Mouse (Mus musculus): ENCODE measurements around the gene Als2cl. TPM values are rescaled to one million over a fixed set of nuclear protein-coding genes. Genes with fewer than 3 reads are reported as not detected.

The Als2cl gene
- polyA plus RNA-seq, 1 experiment from 2014 or later: 2.6 TPM

DNA sequence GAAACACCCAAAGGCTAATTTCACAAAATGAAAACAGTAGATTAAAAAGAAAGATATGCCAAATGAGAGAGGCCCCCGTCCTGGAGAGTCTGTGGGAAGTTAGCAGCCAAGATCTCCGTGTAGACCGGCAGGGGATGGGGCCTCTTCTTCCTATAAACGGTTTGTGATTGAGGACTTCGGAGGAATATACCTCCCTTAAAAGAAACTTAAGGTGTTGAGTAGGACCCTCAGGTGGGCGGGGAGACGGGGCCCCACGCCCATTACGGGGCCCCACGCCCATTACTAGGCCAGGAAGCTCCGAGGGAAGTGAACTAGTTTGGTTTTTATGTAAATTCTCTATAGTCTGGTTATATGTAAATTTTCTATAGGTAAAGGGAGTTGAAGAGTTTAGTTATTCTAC lies 66.3 kb downstream of the Als2cl start, which contains the start of gene Tdgf1:
Tdgf1 (minus strand) TSS at position 233 of the 400 bp plus-strand sequence.
- Histone ChIP-seq H3K27ac (ENCODE audit: low read depth, low read length) (no peak within 1 kb of the TSS), H3K4me1 (ENCODE audit: control insufficient read depth, insufficient read depth, low read length) (0 out of 2 replicates have a peak, but pooled peaks cover 3% of the 10 kb centered on the region), H3K4me2 (ENCODE audit: low read depth, low read length) (peak within 1 kb of the TSS; percentile 29; the same call in 1 of the 2 replicates), H3K4me3 (ENCODE audit: low read depth, low read length) (no peak within 1 kb of the TSS), H3K27me3 (ENCODE audit: control insufficient read depth, insufficient read depth, low read length) (peaks cover 2% of the 10 kb centered on the region; the same call in 1 of the 2 replicates), H3K36me3 (ENCODE audit: control insufficient read depth, insufficient read depth, low read length) (no peaks in the 10 kb centered on the region), H3K9me3 (ENCODE audit: control insufficient read depth, low read length) (no peaks in the 10 kb centered on the region), H3K9ac (replicated peaks; ENCODE audit: low read depth, low read length) (no peak within 1 kb of the TSS)
- no peak for ATAC-seq (ENCODE audit: low read depth)
- WGBS: 19% methylated on average over 11 of the region's 11 CpGs

GRCm38 (mm10) chr9:110946548-110947044 lies 66.9 kb downstream of the Als2cl start:
- no peak for ATAC-seq (ENCODE audit: low read depth)
- no peaks in the 10 kb centered on the region for H3K9me3 ChIP-seq (ENCODE audit: control insufficient read depth, low read length)
- 11% methylated on average over 20 of the region's 20 CpGs for WGBS
- H3K27me3 ChIP-seq (ENCODE audit: control insufficient read depth, insufficient read depth, low read length): peaks cover 2% of the 10 kb centered on the region; the same call in 1 of the 2 replicates
- H3K36me3 ChIP-seq (ENCODE audit: control insufficient read depth, insufficient read depth, low read length): no peaks in the 10 kb centered on the region
- H3K27ac ChIP-seq (ENCODE audit: low read depth, low read length): no peak overlapping the region
- no peak overlapping the region for H3K4me2 ChIP-seq (ENCODE audit: low read depth, low read length)
- no peak overlapping the region for H3K9ac ChIP-seq (replicated peaks; ENCODE audit: low read depth, low read length)
- no peak overlapping the region for H3K4me3 ChIP-seq (ENCODE audit: low read depth, low read length)
- H3K4me1 ChIP-seq (ENCODE audit: control insufficient read depth, insufficient read depth, low read length): 0 out of 2 replicates have a peak, but pooled peaks cover 3% of the 10 kb centered on the region

DNA sequence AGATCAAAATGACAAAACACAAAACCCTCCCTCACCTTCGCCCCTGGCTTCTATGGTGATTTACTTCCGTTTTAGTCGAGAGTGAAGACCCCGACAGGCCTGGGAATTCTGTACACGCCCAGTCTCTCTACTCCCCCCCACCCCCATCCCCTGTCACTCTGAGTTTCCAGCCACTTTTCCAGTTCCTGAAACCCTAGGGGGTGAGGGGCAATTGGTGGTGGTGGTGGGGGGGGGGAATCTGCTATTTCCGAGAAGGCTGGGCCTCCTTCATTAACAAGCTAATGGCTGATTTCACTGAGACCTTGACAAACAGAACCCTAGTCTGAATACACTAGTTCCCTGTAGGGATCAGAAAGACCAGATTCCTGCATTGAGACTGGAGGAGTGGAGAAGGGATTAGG lies 67.6 kb downstream of the Als2cl start:
- 0 out of 2 replicates have a peak, but pooled peaks cover 3% of the 10 kb centered on the region for H3K4me1 ChIP-seq (ENCODE audit: control insufficient read depth, insufficient read depth, low read length)
- H3K27me3 ChIP-seq (ENCODE audit: control insufficient read depth, insufficient read depth, low read length): peaks cover 2% of the 10 kb centered on the region; the same call in 1 of the 2 replicates
- H3K4me3 ChIP-seq (ENCODE audit: low read depth, low read length): no peak overlapping the region
- H3K4me2 ChIP-seq (ENCODE audit: low read depth, low read length): no peak overlapping the region
- H3K27ac ChIP-seq (ENCODE audit: low read depth, low read length): no peak overlapping the region
- WGBS: 3% methylated on average over 6 of the region's 6 CpGs
- H3K9ac ChIP-seq (replicated peaks; ENCODE audit: low read depth, low read length): no peak overlapping the region
- no peaks in the 10 kb centered on the region for H3K9me3 ChIP-seq (ENCODE audit: control insufficient read depth, low read length)
- no peaks in the 10 kb centered on the region for H3K36me3 ChIP-seq (ENCODE audit: control insufficient read depth, insufficient read depth, low read length)
- ATAC-seq (ENCODE audit: low read depth): no peak

- H3K27me3 ChIP-seq (ENCODE audit: control insufficient read depth, insufficient read depth, low read length): peaks cover 2% of the 10 kb centered on the region; the same call in 1 of the 2 replicates
- no peak for ATAC-seq (ENCODE audit: low read depth)
- no peak overlapping the region for H3K4me2 ChIP-seq (ENCODE audit: low read depth, low read length)
- no peaks in the 10 kb centered on the region for H3K36me3 ChIP-seq (ENCODE audit: control insufficient read depth, insufficient read depth, low read length)
- H3K27ac ChIP-seq (ENCODE audit: low read depth, low read length): no peak overlapping the region
- no peak overlapping the region for H3K4me3 ChIP-seq (ENCODE audit: low read depth, low read length)
- whole genome bisulfite sequencing: 37% methylated on average over 6 of the region's 6 CpGs
- peaks cover 3% of the 10 kb centered on the region; the same call in 1 of the 2 replicates for H3K4me1 ChIP-seq (ENCODE audit: control insufficient read depth, insufficient read depth, low read length)
- no peak overlapping the region for H3K9ac ChIP-seq (replicated peaks; ENCODE audit: low read depth, low read length)
- no peaks in the 10 kb centered on the region for H3K9me3 ChIP-seq (ENCODE audit: control insufficient read depth, low read length)
Measured at GRCm38 (mm10) chr9:110947900-110948299, 68.2 kb downstream of the Als2cl start.

DNA sequence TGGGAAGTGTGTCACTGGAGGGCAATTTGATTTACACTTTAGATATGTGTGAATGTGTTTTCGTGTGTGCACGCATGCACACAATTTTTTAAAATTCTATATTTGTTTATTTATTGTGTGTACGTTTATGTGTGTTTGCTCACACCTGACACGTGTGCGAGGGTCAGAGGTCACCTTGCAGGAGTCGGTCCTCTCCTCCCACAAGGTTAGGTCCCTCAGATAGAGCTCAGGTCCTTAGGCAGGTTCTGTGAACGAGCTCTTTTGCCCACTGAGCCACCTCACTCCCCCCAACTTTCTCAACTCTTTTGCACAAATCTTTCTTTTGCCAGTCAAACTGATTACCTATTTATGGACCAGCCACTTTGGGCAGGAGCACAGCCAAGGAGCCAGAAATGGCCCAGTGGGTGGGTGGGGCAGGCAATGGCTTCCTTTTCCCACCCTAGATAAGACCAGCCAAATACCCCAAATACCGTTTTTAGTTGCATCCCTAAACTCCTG lies 69.2 kb downstream of the Als2cl start:
- H3K4me3 ChIP-seq (ENCODE audit: low read depth, low read length): no peak overlapping the region
- H3K9ac ChIP-seq (replicated peaks; ENCODE audit: low read depth, low read length): no peak overlapping the region
- WGBS: 57% methylated on average over 8 of the region's 8 CpGs
- H3K4me2 ChIP-seq (ENCODE audit: low read depth, low read length): no peak overlapping the region
- H3K9me3 ChIP-seq (ENCODE audit: control insufficient read depth, low read length): no peaks in the 10 kb centered on the region
- no peak overlapping the region for H3K27ac ChIP-seq (ENCODE audit: low read depth, low read length)
- no peaks in the 10 kb centered on the region for H3K36me3 ChIP-seq (ENCODE audit: control insufficient read depth, insufficient read depth, low read length)
- peaks cover 3% of the 10 kb centered on the region; the same call in 1 of the 2 replicates for H3K4me1 ChIP-seq (ENCODE audit: control insufficient read depth, insufficient read depth, low read length)
- peaks cover 2% of the 10 kb centered on the region; the same call in 1 of the 2 replicates for H3K27me3 ChIP-seq (ENCODE audit: control insufficient read depth, insufficient read depth, low read length)
- no peak for ATAC-seq (ENCODE audit: low read depth)

GRCm38 (mm10) chr9:110950109-110950508 lies 70.4 kb downstream of the Als2cl start:
- Histone ChIP-seq H3K9me3 (ENCODE audit: control insufficient read depth, low read length) (no peaks in the 10 kb centered on the region), H3K4me2 (ENCODE audit: low read depth, low read length) (no peak overlapping the region), H3K27me3 (ENCODE audit: control insufficient read depth, insufficient read depth, low read length) (peaks cover 2% of the 10 kb centered on the region; the same call in 1 of the 2 replicates), H3K9ac (replicated peaks; ENCODE audit: low read depth, low read length) (no peak overlapping the region), H3K4me3 (ENCODE audit: low read depth, low read length) (no peak overlapping the region), H3K4me1 (ENCODE audit: control insufficient read depth, insufficient read depth, low read length) (peaks cover 3% of the 10 kb centered on the region; the same call in 1 of the 2 replicates), H3K36me3 (ENCODE audit: control insufficient read depth, insufficient read depth, low read length) (no peaks in the 10 kb centered on the region), H3K27ac (ENCODE audit: low read depth, low read length) (no peak overlapping the region)
- WGBS: 96% methylated on average over 3 of the region's 3 CpGs
- ATAC-seq (ENCODE audit: low read depth): no peak

Small RNA genes within 50 kb of the gene (microRNA-seq; reads per million reads assigned to microRNA genes)
- gene Gm24269: not detected

Other genes starting within 250 kb of the Als2cl start
- gene Nbeal2, start 225.7 kb upstream of the Als2cl start, polyA plus RNA-seq (2014; fragmentation: Nextera tagmentation; extraction: Ambion mirVana): 4.8 and 5.0 TPM in 2 replicates
- 101 and 112 TPM in 2 replicates for gene Ccdc12, start 223.4 kb upstream of the Als2cl start, polyA plus RNA-seq (2014; fragmentation: Nextera tagmentation; extraction: Ambion mirVana)
- gene Myl3, start 138.0 kb upstream of the Als2cl start, polyA plus RNA-seq (2014; fragmentation: Nextera tagmentation; extraction: Ambion mirVana): 0.50 and 0.66 TPM in 2 replicates
- 5.2 and 11.3 TPM in 2 replicates for gene Pth1r, start 132.7 kb upstream of the Als2cl start, polyA plus RNA-seq (2014; fragmentation: Nextera tagmentation; extraction: Ambion mirVana)
- gene Prss42, start 81.7 kb upstream of the Als2cl start, polyA plus RNA-seq (2014; fragmentation: Nextera tagmentation; extraction: Ambion mirVana): not detected in 2 replicates
- not detected in 2 replicates for gene Prss44, start 65.9 kb upstream of the Als2cl start, polyA plus RNA-seq (2014; fragmentation: Nextera tagmentation; extraction: Ambion mirVana)
- not detected in 2 replicates for gene Prss43, start 53.2 kb upstream of the Als2cl start, polyA plus RNA-seq (2014; fragmentation: Nextera tagmentation; extraction: Ambion mirVana)
- not detected in 2 replicates for gene Prss45, start 45.3 kb upstream of the Als2cl start, polyA plus RNA-seq (2014; fragmentation: Nextera tagmentation; extraction: Ambion mirVana)
- not detected in 2 replicates for gene Prss46, start 35.4 kb upstream of the Als2cl start, polyA plus RNA-seq (2014; fragmentation: Nextera tagmentation; extraction: Ambion mirVana)
- gene Prss50, start 21.9 kb upstream of the Als2cl start, polyA plus RNA-seq (2014; fragmentation: Nextera tagmentation; extraction: Ambion mirVana): 0.24 and 0.43 TPM in 2 replicates
- 1.3 and 3.1 TPM in 2 replicates for gene Tmie, start 243 bp downstream of the Als2cl start, polyA plus RNA-seq (2014; fragmentation: Nextera tagmentation; extraction: Ambion mirVana)
- gene Fam240a, start 37.0 kb downstream of the Als2cl start, polyA plus RNA-seq (2014; fragmentation: Nextera tagmentation; extraction: Ambion mirVana): not detected in 2 replicates
- 0.58 and 0.71 TPM in 2 replicates for gene Tdgf1, start 66.3 kb downstream of the Als2cl start, polyA plus RNA-seq (2014; fragmentation: Nextera tagmentation; extraction: Ambion mirVana)
- 1.3 and 1.5 TPM in 2 replicates for gene Lrrc2, start 71.7 kb downstream of the Als2cl start, polyA plus RNA-seq (2014; fragmentation: Nextera tagmentation; extraction: Ambion mirVana)
- gene Rtp3, start 110.7 kb downstream of the Als2cl start, polyA plus RNA-seq (2014; fragmentation: Nextera tagmentation; extraction: Ambion mirVana): not detected in 2 replicates
- 0.29 and 0.75 TPM in 2 replicates for gene Ltf, start 139.4 kb downstream of the Als2cl start, polyA plus RNA-seq (2014; fragmentation: Nextera tagmentation; extraction: Ambion mirVana)
- gene Ccrl2, start 177.6 kb downstream of the Als2cl start, polyA plus RNA-seq (2014; fragmentation: Nextera tagmentation; extraction: Ambion mirVana): 0.35 and 1.1 TPM in 2 replicates
- 42.5 and 51.8 TPM in 2 replicates for gene Lrrfip2, start 237.7 kb downstream of the Als2cl start, polyA plus RNA-seq (2014; fragmentation: Nextera tagmentation; extraction: Ambion mirVana)